Mouse (Mus musculus) monocyte, adult 5-6 weeks (primary cell): ENCODE measurements around the gene Pomc. TPM values are rescaled to one million over a fixed set of nuclear protein-coding genes. Genes with fewer than 3 reads are reported as not detected.
"Not testable (repeated sequence)": the region's sequence is repeated elsewhere in the genome, so short reads cannot be mapped to it uniquely, and the experiment has no call there.

Experiments
- ATAC-seq: fragments of 153-309, 156-312 bp; replicated peaks from 2 replicates; pipeline ENCODE4 v1.8.0; 2017; ENCODE audit warnings: mild to moderate bottlenecking; ENCODE audit not compliant: low TSS enrichment, insufficient number of reproducible peaks, severe bottlenecking, poor library complexity, low FRiP score
- total RNA-seq: library from RNA; stranded (forward); fragments of 200-1000, 200-491, 200-594 nt; gene quantifications from 3 replicates; pipeline ENCODE4 v1.2.3, GENCODE M21; 2017

The Pomc gene
- not detected in 3 replicates for total RNA-seq

GRCm38 (mm10) chr12:3954651-3955050, at the start of gene Pomc:
Gene Pomc, plus strand, starts transcription at chr12:3954951.
- no peak for ATAC-seq

DNA sequence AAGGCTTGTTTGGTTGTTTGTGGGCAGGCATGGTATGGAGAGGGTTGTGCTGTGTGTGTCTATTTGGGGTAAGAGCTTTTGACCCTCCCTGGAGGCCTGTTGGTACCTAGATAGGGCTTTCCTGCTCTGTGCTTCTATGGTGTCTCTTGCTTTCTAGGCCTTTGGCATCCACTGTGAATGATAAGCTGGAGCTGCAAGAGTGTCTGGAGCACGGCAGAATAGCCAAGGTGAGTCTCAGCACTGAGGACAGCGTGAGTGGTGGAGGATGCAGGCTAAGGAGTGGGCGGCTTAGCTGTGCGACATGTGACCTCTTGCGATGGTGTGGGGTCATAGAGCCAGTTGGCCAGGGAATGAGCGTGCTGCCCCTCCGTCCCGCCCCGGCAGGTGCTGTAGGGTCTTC, 49.3 kb upstream of the Pomc start:
- ATAC-seq: no peak

GRCm38 (mm10) chr12:3906308-3906707, 48.4 kb upstream of the Pomc start:
- no peak for ATAC-seq

- no peak for ATAC-seq
Measured at GRCm38 (mm10) chr12:3907008-3907407, 47.7 kb upstream of the Pomc start.

DNA sequence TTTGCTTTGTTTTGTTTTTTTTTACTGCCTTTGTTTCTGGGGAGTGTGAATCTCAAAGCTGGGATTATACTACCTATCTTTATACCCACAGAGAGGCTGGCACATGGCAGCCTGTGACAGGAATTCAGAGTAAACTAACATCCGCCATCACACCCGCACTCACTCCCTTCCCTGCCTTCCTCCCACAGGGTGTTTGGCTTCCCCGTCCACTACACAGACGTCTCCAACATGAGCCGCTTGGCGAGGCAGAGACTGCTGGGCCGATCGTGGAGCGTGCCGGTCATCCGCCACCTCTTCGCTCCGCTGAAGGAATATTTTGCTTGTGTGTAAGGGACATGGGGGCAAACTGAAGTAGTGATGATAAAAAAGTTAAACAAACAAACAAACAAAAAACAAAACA, 47.3 kb upstream of the Pomc start:
- no peak for ATAC-seq

DNA sequence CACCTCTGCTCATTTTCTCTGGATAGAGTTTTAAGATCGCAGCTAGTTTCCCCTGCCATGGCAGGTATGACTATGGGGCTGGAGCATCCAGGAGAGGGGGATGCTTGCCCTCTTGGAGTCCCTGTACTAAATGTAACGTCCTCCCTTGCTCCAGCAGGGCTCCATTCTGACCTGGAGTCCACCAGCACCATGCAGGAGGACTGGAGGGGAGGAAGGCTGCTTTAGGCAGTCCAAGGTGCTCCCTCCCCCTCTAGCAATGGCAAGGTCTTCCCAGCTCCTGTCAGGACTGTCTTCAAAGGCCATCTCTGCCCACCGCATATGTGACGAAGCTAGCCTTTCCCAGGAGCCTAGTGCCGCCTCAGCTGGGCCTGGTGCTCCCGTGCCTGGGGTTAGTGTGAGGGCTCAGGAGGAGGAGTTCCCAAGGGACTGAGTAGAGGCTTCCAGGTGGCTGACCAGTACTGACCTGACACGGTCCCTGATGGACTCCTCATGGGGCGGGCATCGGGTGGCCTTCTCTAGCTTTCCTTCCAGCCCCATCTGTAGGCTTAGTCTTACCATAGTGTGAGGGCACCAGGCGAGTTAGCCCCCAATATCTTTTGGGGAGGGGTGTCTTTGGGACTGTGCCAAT, 44.2 kb upstream of the Pomc start:
- no peak; the same call in 1 of the 2 replicates for ATAC-seq

DNA sequence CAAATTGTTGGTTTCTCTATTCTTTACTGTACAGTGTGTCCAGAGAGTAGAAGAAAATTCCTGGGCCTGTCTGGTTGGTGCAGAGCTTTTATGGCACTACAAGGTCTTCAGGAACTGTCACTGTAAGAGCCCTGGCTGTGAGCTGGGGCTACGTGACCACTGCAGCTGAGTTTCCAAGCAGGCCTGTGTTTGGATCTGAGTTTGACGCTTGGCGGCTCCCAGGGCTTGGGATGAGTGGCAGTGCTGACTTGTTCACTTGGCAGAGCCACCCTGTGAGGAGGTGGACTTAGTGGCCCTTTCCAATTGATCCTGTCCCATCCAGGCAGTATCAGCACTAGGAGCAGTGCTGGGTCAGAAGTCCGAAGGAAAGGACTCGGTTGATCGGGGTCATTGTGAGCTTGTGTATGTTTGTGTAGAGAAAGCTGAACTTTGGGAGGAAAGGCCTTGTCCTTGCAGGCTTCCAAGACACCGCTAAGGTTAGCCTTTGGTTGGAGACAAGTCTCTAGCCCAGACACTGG, 42.9 kb upstream of the Pomc start:
- ATAC-seq: no peak

- no peak for ATAC-seq
Measured at GRCm38 (mm10) chr12:3915852-3916251, 38.9 kb upstream of the Pomc start.

DNA sequence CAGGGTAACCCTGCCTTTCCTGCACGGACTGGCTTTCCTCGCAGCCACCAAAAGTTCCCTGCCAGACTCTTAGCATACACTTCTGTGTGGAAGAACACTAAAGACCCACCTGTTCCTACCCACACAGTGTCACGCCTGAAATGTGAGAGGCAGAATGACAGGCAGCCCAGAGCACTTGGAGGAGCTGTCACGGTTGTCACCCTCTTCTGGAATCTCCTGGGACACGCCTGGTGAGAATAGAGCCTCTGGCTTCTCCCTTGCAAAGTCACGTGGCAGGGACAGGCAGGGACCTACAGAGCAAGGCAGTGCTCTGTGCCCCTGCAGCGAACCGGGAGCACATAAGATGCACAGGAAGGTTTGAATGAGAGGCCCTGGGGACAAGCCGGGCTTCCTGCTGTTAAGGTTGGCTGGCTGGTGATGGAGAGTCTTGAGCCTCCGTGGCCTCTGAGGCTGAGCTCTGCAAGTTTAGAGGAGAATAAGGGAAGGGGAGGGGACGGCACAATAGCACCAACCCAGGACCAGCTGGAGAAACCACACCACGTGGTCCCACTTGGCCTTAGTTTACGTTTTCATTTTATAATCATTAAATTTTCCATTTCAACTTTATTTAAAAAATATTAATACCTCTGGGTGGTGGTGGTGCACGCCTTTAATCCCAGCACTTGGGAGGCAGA, 36.9 kb upstream of the Pomc start:
- no peak for ATAC-seq

DNA sequence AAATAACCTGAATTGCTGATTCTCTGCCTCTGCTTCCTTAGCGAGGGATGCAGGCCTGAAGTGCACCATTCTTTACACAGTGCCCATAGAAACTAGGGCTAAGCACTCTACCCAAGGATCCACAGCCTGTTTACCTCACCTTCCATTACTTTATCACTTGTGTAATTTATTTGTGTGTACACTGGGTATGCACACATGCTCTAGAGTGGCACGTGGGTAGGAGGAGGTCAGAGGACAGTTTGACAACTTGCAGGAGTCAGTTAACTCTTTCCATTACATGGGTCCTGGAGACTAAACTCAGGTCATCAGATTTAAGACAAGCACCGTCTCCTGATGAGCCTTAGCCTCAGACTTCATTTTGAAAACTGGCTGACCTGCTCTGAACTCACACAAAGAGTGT, 36.2 kb upstream of the Pomc start:
- no peak for ATAC-seq

GRCm38 (mm10) chr12:3919423-3919822, 35.3 kb upstream of the Pomc start:
- no peak for ATAC-seq

DNA sequence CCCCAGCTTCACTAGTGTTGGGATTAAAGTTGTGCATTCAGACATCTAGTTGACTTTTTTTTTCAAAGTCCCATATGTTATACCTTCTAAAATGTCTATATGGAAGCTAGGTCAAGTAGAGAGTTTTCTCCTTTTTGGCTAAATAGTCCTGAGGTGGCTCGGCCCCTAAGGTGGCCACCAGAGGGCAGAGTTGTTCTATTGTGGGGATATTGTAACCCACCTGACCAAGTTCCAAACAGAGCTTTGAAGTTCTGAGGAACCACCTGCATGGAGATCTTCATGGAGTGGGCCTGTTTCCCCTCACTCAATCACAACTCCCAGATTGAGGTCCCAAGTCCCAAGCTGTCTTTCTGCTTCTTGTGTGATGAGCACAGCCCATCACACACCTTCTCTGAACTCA, 28.6 kb upstream of the Pomc start:
- 0 out of 2 replicates have a peak, but pooled peaks have one; percentile 53 for ATAC-seq

- no peak for ATAC-seq
Measured at GRCm38 (mm10) chr12:3928841-3929240, 25.9 kb upstream of the Pomc start.

DNA sequence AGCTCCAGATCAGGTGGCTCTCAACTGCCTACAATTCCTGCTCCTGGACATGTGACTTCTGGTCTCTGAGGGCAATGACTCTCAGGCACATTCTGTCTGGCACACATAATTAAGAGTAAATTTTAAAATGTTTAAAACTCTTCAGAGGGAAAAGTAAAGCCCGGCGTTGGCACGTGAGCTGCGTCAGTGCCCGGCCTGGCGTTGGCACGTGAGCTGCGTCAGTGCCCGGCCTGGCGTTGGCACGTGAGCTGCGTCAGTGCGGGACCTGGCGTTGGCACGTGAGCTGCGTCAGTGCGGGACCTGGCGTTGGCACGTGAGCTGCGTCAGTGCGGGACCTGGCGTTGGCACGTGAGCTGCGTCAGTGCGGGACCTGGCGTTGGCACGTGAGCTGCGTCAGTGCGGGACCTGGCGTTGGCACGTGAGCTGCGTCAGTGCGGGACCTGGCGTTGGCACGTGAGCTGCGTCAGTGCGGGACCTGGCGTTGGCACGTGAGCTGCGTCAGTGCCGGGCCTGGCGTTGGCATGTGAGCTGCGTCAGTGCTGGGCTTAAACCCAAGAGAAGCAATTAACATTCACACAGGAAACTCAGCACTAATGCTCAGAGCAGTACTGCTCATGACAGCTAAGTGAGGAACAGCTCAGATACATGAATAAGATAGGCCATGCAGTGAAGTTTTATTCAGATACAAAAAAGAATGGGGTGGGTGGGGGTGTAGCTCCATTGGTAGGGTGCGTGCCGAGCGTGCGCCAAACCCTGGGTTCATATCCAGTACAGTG, 24.5 kb upstream of the Pomc start:
- ATAC-seq: not testable (repeated sequence)

DNA sequence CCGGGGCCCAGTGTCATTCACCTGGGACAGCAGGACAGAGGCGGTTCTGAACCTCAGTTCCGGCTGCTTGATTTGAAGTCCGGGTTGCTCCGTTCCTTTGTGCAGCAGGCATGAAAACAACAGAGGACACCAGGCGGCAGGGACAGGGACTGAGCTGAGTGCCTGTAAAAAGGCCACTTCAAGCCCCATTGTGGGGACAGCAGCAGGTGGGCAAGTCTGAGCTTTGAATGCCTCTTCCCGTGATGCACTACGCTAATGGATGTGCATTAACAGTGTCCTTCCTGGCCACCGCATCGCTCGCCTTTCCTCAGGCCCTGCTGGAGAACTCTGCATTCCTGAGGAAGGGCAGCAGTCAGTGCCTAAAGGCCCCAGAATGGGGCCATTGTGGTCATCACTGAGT, 12.7 kb upstream of the Pomc start:
- no peak for ATAC-seq

DNA sequence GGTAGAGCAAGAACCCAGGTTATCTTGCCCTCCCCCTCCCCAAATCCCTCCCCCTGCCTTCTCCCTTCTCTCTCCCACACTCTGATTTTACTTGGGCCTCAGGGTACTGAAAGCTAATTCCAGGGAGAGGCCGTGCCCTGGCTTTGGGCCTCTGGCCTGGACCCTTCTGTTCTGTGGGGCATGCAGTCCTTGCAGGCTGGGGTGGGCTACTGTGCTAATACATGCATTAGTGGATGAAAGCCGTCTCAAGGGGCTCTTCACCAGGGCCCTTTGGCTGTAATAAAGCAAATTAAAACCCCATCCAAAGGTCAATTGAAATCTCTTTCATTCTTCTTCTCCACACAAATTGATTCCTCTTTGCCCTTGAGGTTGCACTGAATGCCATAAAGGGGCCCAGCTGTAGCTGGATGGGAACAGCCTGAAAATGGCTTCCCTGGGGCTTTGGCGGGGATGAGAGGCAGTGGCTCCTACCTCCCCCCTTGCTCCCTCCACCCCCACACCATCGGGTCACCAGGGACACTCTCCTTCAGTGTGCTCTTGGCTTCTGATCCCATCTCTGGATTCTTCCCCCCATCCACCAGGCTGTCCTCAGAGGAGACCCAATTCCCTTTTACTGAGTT, 10.2 kb upstream of the Pomc start:
- ATAC-seq: no peak

DNA sequence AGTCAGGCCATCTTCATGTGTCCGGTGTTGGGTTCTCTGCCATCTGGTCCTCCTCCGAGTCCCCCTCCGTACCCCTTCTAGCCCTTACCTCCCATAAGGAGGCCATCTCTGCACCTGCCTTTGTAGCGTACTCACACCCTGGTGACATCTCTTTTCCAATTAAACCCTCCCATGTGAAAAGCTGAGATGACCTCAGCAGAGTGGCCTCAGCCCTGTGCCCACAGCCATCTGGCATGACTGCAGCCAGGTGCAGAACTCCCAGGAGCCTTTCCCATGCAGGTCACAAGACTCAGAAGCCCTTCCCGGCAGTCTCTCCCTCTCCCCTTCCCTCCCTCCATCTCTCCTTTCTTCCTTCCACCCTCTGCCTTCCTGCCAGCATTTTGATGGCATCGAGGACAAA, 7.2 kb upstream of the Pomc start:
- ATAC-seq: no peak

- no peak for ATAC-seq
Measured at GRCm38 (mm10) chr12:3955371-3955770, 620 bp downstream of the Pomc start.

- ATAC-seq: no peak
Measured at GRCm38 (mm10) chr12:3956351-3956750, 1.6 kb downstream of the Pomc start.
